Mouse (Mus musculus): Measurements from ENCODE around the gene Eif3l. TPM values are rescaled to one million over a fixed set of nuclear protein-coding genes. Genes with fewer than 3 reads are reported as not detected.

Gene Eif3l
- polyA plus RNA-seq, 1 experiment: 112 TPM

- no peaks in the 10 kb centered on the region for H3K4me1 ChIP-seq (ENCODE audit: control insufficient read depth, insufficient read depth, low read length)
- H3K27ac ChIP-seq (ENCODE audit: control insufficient read depth, insufficient read depth, low read depth, low read length, poor library complexity): no peak overlapping the region
- TF ChIP-seq CTCF (IDR thresholded peaks at IDR 0.05; ENCODE audit: control insufficient read depth, insufficient read depth, low read length) (peak; percentile 37; the same call in 1 of the 2 replicates), POLR2A (IDR thresholded peaks at IDR 0.05; ENCODE audit: borderline replicate concordance, control insufficient read depth, low read depth, low read length) (no peak)
- H3K4me3 ChIP-seq (replicated peaks; ENCODE audit: control insufficient read depth, low read depth, low read length): no peak overlapping the region
- WGBS: 69% methylated on average over 13 of the region's 13 CpGs
Observed at GRCm38 (mm10) chr15:79126217-79126932, 51.4 kb downstream of the Eif3l start.

GRCm38 (mm10) chr15:79127101-79127500 is 52.1 kb downstream of the Eif3l start:
- 87% methylated on average over 12 of the region's 12 CpGs for WGBS
- Histone ChIP-seq H3K4me3 (replicated peaks; ENCODE audit: control insufficient read depth, low read depth, low read length) (no peak overlapping the region), H3K4me1 (ENCODE audit: control insufficient read depth, insufficient read depth, low read length) (no peaks in the 10 kb centered on the region), H3K27ac (ENCODE audit: control insufficient read depth, insufficient read depth, low read depth, low read length, poor library complexity) (no peak overlapping the region)
- TF ChIP-seq POLR2A (IDR thresholded peaks at IDR 0.05; ENCODE audit: borderline replicate concordance, control insufficient read depth, low read depth, low read length) (no peak), CTCF (IDR thresholded peaks at IDR 0.05; ENCODE audit: control insufficient read depth, insufficient read depth, low read length) (no peak)

- WGBS: 89% methylated on average over 5 of the region's 5 CpGs
- no peaks in the 10 kb centered on the region for H3K4me1 ChIP-seq (ENCODE audit: control insufficient read depth, insufficient read depth, low read length)
- TF ChIP-seq POLR2A (IDR thresholded peaks at IDR 0.05; ENCODE audit: borderline replicate concordance, control insufficient read depth, low read depth, low read length): no peak
- peak; percentile 54 for TF ChIP-seq CTCF (IDR thresholded peaks at IDR 0.05; ENCODE audit: control insufficient read depth, insufficient read depth, low read length)
- no peak overlapping the region for H3K4me3 ChIP-seq (replicated peaks; ENCODE audit: control insufficient read depth, low read depth, low read length)
- no peak overlapping the region for H3K27ac ChIP-seq (ENCODE audit: control insufficient read depth, insufficient read depth, low read depth, low read length, poor library complexity)
Observed at GRCm38 (mm10) chr15:79128208-79128607, 53.2 kb downstream of the Eif3l start.

GRCm38 (mm10) chr15:79129311-79129710 is 54.3 kb downstream of the Eif3l start:
- WGBS: 82% methylated on average over 7 of the region's 7 CpGs
- TF ChIP-seq POLR2A (IDR thresholded peaks at IDR 0.05; ENCODE audit: borderline replicate concordance, control insufficient read depth, low read depth, low read length) (no peak), CTCF (IDR thresholded peaks at IDR 0.05; ENCODE audit: control insufficient read depth, insufficient read depth, low read length) (no peak)

GRCm38 (mm10) chr15:79130782-79131181 is 55.8 kb downstream of the Eif3l start:
- no peaks in the 10 kb centered on the region for H3K4me1 ChIP-seq (ENCODE audit: control insufficient read depth, insufficient read depth, low read length)
- WGBS: 85% methylated on average over 10 of the region's 10 CpGs
- H3K27ac ChIP-seq (ENCODE audit: control insufficient read depth, insufficient read depth, low read depth, low read length, poor library complexity): no peak overlapping the region
- no peak overlapping the region for H3K4me3 ChIP-seq (replicated peaks; ENCODE audit: control insufficient read depth, low read depth, low read length)
- TF ChIP-seq POLR2A (IDR thresholded peaks at IDR 0.05; ENCODE audit: borderline replicate concordance, control insufficient read depth, low read depth, low read length): no peak
- TF ChIP-seq CTCF (IDR thresholded peaks at IDR 0.05; ENCODE audit: control insufficient read depth, insufficient read depth, low read length): no peak

More at GRCm38 (mm10) chr15:79129311-79129710, 54.3 kb downstream of the Eif3l start:
- no peak overlapping the region for H3K4me3 ChIP-seq (replicated peaks; ENCODE audit: control insufficient read depth, low read depth, low read length)
- H3K27ac ChIP-seq (ENCODE audit: control insufficient read depth, insufficient read depth, low read depth, low read length, poor library complexity): no peak overlapping the region
- H3K4me1 ChIP-seq (ENCODE audit: control insufficient read depth, insufficient read depth, low read length): no peaks in the 10 kb centered on the region

- WGBS: 85% methylated on average over 7 of the region's 7 CpGs
- H3K4me1 ChIP-seq (ENCODE audit: control insufficient read depth, insufficient read depth, low read length): no peaks in the 10 kb centered on the region
- TF ChIP-seq POLR2A (IDR thresholded peaks at IDR 0.05; ENCODE audit: borderline replicate concordance, control insufficient read depth, low read depth, low read length) (no peak), CTCF (IDR thresholded peaks at IDR 0.05; ENCODE audit: control insufficient read depth, insufficient read depth, low read length) (no peak)
- H3K4me3 ChIP-seq (replicated peaks; ENCODE audit: control insufficient read depth, low read depth, low read length): no peak overlapping the region
- no peak overlapping the region for H3K27ac ChIP-seq (ENCODE audit: control insufficient read depth, insufficient read depth, low read depth, low read length, poor library complexity)
Observed at GRCm38 (mm10) chr15:79131442-79131841, 56.5 kb downstream of the Eif3l start.

GRCm38 (mm10) chr15:79133191-79133661 is 58.2 kb downstream of the Eif3l start:
- H3K4me3 ChIP-seq (replicated peaks; ENCODE audit: control insufficient read depth, low read depth, low read length): no peak overlapping the region
- TF ChIP-seq POLR2A (IDR thresholded peaks at IDR 0.05; ENCODE audit: borderline replicate concordance, control insufficient read depth, low read depth, low read length) (no peak), CTCF (IDR thresholded peaks at IDR 0.05; ENCODE audit: control insufficient read depth, insufficient read depth, low read length) (no peak)
- no peak overlapping the region for H3K27ac ChIP-seq (ENCODE audit: control insufficient read depth, insufficient read depth, low read depth, low read length, poor library complexity)
- 82% methylated on average over 6 of the region's 6 CpGs for WGBS
- no peaks in the 10 kb centered on the region for H3K4me1 ChIP-seq (ENCODE audit: control insufficient read depth, insufficient read depth, low read length)

- H3K4me1 ChIP-seq (ENCODE audit: control insufficient read depth, insufficient read depth, low read length): no peaks in the 10 kb centered on the region
- 70% methylated on average over 9 of the region's 9 CpGs for WGBS
- no peak overlapping the region for H3K27ac ChIP-seq (ENCODE audit: control insufficient read depth, insufficient read depth, low read depth, low read length, poor library complexity)
- H3K4me3 ChIP-seq (replicated peaks; ENCODE audit: control insufficient read depth, low read depth, low read length): no peak overlapping the region
- TF ChIP-seq POLR2A (IDR thresholded peaks at IDR 0.05; ENCODE audit: borderline replicate concordance, control insufficient read depth, low read depth, low read length): no peak
Observed at GRCm38 (mm10) chr15:79134496-79135270, 59.7 kb downstream of the Eif3l start.

Data from bone marrow, adult 2 months (tissue).